Mouse (Mus musculus): ENCODE data around the gene Flywch1. TPM values are rescaled to one million over a fixed set of nuclear protein-coding genes. Genes with fewer than 3 reads are reported as not detected.

The Flywch1 gene
- polyA plus RNA-seq, 1 experiment = 231 TPM

DNA sequence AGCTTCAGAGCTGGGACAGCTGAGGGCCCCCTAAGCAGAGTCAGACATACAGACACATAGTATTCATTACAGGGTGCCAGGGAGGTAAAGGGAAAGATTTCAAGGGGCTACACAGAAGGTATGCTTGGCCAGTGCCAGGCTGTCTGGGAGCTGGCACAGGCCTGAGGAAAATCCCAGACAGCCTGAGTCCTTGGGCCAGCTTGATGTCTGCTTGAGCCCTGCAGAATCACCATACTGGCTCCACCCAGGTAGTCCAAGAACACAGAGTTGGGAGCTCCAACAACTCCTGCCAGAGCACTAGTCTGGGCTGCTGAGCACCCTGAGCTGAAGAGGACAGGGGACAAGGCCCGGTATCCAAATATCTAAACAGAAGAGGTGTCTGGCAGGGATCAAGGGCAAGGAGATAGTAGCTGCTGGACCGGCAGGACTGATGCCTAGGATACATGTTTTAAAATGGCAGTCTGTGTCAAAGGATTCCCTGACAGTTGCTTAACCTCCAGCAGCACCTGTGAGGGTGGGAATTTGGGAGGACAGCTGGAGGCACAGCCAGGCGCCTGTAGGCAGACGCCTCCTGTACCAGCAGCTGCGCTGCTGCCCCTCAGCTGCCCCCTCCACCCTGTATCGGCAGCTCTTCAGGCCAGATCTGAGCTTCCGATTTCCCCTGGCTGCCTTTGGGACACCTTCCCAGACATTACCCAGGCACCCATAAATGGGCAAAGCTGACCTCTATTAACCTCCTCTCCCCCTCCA lies 48.9 kb downstream of the Flywch1 start, which contains the start of gene 1520401A03Rik:
1520401A03Rik (minus strand) TSS at position 408 of the 750 bp plus-strand sequence.
- no peak for DNase-seq (ENCODE audit: extremely low spot score in 1 of 2, low spot score in 1 of 2)

DNA sequence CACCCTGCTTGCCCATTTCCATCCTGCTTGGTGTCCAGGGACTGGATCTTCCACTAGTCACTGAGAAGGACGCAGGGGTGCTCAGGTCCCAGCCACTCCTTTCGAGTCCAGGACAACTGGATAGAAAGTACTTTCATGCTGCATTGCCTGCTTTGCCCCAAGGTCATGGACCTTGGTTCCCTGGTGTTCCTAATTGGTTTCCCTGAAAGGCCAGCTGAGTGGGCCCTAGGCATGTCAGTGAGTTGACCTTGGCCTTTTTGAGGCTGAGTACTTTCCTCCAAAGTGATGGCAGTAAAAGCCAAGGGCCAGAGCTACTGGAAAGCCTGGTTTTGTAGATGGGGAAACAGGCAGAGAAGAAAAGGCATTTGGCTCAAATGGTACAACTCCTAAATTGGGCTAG lies 49.5 kb downstream of the Flywch1 start:
- no peak for DNase-seq (ENCODE audit: extremely low spot score in 1 of 2, low spot score in 1 of 2)

DNA sequence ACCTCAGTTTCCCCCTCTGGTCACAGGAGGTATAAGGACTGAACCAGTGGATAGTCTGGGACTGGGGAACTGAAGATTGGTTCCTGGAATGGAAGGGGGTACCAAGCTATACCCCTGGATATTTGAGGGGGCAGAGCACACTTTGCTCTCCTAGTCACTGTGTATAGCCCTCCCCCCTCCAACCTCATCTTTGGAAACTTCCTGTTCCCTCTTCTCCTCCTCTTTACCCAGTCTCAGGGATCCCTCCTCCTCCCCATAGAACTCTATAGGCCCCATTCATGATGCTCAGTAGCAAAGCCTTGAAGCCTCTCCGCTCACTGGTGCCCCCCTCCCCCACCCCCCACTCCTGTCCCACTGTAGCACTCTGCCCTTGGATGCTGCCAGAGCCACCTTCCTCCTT lies 51.9 kb downstream of the Flywch1 start:
- no peak for DNase-seq (ENCODE audit: extremely low spot score in 1 of 2, low spot score in 1 of 2)

DNA sequence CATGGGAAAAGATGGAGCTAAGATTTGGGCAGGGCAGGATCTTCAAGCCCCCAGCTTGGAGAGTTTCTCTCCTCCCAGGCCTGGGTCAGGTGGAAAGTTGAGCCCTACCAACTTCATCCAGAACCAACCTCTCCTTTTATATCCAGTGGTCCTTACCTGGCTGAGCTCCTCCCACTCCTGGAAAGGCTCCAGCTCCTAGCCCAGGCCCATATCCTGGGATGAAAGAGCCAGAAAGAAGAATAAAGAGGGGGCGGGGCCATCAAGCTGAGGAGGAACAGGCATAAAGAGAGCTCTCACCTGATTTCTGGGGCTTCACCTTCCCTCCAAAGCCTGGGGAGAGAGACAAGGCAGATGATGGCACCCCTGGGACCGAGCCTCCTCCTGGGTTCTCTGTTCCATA lies 54.4 kb downstream of the Flywch1 start:
- no peak for DNase-seq (ENCODE audit: extremely low spot score in 1 of 2, low spot score in 1 of 2)

DNA sequence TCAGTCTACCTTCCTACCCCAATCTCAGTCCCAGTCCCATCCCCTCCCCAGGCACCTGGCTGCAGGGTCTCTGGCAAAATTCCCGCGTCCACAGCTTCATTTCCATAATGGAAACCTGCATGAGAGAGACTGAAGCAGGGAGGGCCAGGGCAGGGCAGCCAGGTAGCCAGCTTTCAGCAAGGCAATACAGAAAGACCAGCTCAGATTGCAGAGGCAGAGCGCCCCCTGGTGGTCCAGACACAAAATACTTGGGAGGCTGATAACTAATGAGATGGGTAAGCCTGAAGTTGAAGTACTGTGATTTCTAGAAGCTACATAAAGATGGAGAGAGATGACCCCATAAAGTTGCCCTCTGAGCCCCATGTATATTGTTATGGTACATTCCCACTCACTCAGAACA lies 65.2 kb downstream of the Flywch1 start:
- peak; percentile 41 to 83 for DNase-seq (ENCODE audit: extremely low spot score in 1 of 2, low spot score in 1 of 2)

DNA sequence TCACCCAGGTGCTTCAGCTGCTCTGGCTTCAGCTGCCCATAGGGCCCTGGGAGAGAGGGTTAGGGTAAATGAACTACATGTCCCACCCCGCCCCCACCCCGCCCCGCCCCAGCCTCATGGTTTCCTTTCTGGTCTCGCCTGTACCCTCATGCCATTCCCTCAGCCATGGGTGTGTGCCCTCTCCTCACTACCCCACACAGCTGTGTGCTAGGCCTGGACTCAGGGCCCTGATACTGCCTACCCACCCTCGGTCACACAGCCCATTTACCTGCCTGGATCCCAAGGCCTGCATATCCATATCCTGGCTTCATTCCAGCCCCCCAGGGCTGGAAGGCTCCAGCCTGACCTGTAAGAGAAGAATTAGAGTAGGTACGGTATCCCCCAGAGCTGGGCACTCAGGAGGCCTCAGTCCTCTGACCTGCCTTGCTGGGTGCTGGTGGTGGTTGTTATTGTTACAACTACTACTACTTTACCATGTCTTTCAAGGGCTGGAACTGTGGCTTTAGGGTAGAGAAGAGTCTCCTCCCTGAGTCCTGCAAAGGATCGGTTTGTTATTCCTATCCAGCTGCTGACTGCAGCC lies 65.8 kb downstream of the Flywch1 start:
- no peak for DNase-seq (ENCODE audit: extremely low spot score in 1 of 2, low spot score in 1 of 2)

DNA sequence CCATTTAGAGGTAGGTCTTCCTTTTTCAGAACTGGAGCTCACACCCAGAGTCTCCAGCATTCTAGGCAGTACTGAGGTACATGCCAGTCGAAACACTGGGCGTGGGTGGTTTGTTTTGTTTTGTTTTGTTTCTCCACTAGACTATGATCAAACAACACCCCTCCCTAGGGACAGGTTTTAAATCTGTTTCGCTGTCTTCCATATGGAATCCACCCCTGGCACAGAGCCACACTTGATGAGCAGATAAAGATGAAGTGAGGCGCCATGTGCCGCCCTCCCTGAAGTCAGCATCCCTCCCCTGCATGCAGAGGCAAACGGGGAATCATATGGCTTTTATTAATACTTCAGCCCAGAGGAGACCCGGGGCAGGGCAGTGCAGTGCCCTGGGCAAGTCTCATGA lies 66.7 kb downstream of the Flywch1 start:
- DNase-seq (ENCODE audit: extremely low spot score in 1 of 2, low spot score in 1 of 2) = peak in 1 of 2 experiments; percentile 50

DNA sequence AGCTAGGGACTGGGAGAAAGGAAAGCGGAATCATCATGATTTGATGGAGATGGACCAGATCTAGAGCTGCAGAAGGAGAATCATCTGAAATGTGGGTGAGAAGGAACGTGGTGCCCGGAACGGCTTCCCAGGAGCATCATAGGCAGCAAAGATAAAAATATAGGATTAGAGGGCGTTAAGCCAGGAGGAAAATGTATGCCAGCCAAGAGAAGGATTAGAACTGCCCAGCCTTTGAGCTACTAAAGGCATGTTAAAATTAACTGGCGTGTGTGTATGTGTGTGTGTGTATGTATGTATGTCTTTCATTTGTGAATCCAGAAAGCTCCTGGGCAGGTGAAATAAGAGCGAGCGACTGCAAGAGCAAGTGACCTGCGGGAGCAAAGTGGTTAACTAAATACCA lies 68.1 kb downstream of the Flywch1 start:
- peak in 1 of 2 experiments; percentile 56 for DNase-seq (ENCODE audit: extremely low spot score in 1 of 2, low spot score in 1 of 2)

Other genes starting within 250 kb of the Flywch1 start
- 7.9 and 8.4 TPM in 2 replicates for gene Zfp213, start 207.4 kb downstream of the Flywch1 start, polyA plus RNA-seq (2012; rRNA removed)
- gene Zfp13, start 172.1 kb downstream of the Flywch1 start, polyA plus RNA-seq (2012; rRNA removed) = 27.8 and 32.2 TPM in 2 replicates
- 0.04 TPM in 1 of 2 replicates, not detected in the other for gene Zscan10, start 170.7 kb downstream of the Flywch1 start, polyA plus RNA-seq (2012; rRNA removed)
- gene Mmp25, start 126.3 kb downstream of the Flywch1 start, polyA plus RNA-seq (2012; rRNA removed) = 0.38 and 0.40 TPM in 2 replicates
- gene Bicdl2, start 111.1 kb downstream of the Flywch1 start, polyA plus RNA-seq (2012; rRNA removed) = not detected in 2 replicates
- 114 and 144 TPM in 2 replicates for gene Hcfc1r1, start 98.0 kb downstream of the Flywch1 start, polyA plus RNA-seq (2012; rRNA removed)
- gene Thoc6, start 97.7 kb downstream of the Flywch1 start, polyA plus RNA-seq (2012; rRNA removed) = 9.1 and 11.3 TPM in 2 replicates
- gene Tnfrsf12a, start 94.1 kb downstream of the Flywch1 start, polyA plus RNA-seq (2012; rRNA removed) = 5.6 and 7.0 TPM in 2 replicates
- gene Cldn6, start 92.4 kb downstream of the Flywch1 start, polyA plus RNA-seq (2012; rRNA removed) = 0.08 and 0.17 TPM in 2 replicates
- 0.14 and 0.19 TPM in 2 replicates for gene Cldn9, start 87.6 kb downstream of the Flywch1 start, polyA plus RNA-seq (2012; rRNA removed)
- 0.13 and 0.24 TPM in 2 replicates for gene 1520401A03Rik, start 48.8 kb downstream of the Flywch1 start, polyA plus RNA-seq (2012; rRNA removed)
- gene Pkmyt1, start 45.3 kb downstream of the Flywch1 start, polyA plus RNA-seq (2012; rRNA removed) = 8.1 and 8.7 TPM in 2 replicates
- 47.2 and 49.8 TPM in 2 replicates for gene Paqr4, start 30.7 kb downstream of the Flywch1 start, polyA plus RNA-seq (2012; rRNA removed)
- 0.38 and 0.52 TPM in 2 replicates for gene Kremen2, start 25.8 kb downstream of the Flywch1 start, polyA plus RNA-seq (2012; rRNA removed)
- gene Flywch2, start 14.5 kb upstream of the Flywch1 start, polyA plus RNA-seq (2012; rRNA removed) = 38.8 and 41.8 TPM in 2 replicates
- 732 and 866 TPM in 2 replicates for gene Srrm2, start 18.9 kb upstream of the Flywch1 start, polyA plus RNA-seq (2012; rRNA removed)
- gene Elob, start 57.5 kb upstream of the Flywch1 start, polyA plus RNA-seq (2012; rRNA removed) = 610 and 742 TPM in 2 replicates
- gene Prss33, start 64.5 kb upstream of the Flywch1 start, polyA plus RNA-seq (2012; rRNA removed) = 0.16 and 1.0 TPM in 2 replicates
- 0.06 and 0.10 TPM in 2 replicates for gene Prss32, start 72.3 kb upstream of the Flywch1 start, polyA plus RNA-seq (2012; rRNA removed)
- 0.10 and 0.15 TPM in 2 replicates for gene Prss41, start 72.6 kb upstream of the Flywch1 start, polyA plus RNA-seq (2012; rRNA removed)
- not detected in 2 replicates for gene Prss21, start 96.5 kb upstream of the Flywch1 start, polyA plus RNA-seq (2012; rRNA removed)
- gene Dcpp1, start 109.3 kb upstream of the Flywch1 start, polyA plus RNA-seq (2012; rRNA removed) = not detected in 2 replicates
- gene Dcpp2, start 109.3 kb upstream of the Flywch1 start, polyA plus RNA-seq (2012; rRNA removed) = not detected in 2 replicates
- not detected in 2 replicates for gene Dcpp3, start 145.9 kb upstream of the Flywch1 start, polyA plus RNA-seq (2012; rRNA removed)
- not detected in 2 replicates for gene Sbp, start 170.1 kb upstream of the Flywch1 start, polyA plus RNA-seq (2012; rRNA removed)
- gene Sbpl, start 183.7 kb upstream of the Flywch1 start, polyA plus RNA-seq (2012; rRNA removed) = not detected in 2 replicates
- 1.0 and 4.4 TPM in 2 replicates for gene Prss30, start 209.0 kb upstream of the Flywch1 start, polyA plus RNA-seq (2012; rRNA removed)
- 1.4 and 1.8 TPM in 2 replicates for gene Prss22, start 226.5 kb upstream of the Flywch1 start, polyA plus RNA-seq (2012; rRNA removed)